Mouse (Mus musculus) erythroblast, embryonic 14.5 days (primary cell): ENCODE measurements around the gene Gm13420. TPM values are rescaled to one million over a fixed set of nuclear protein-coding genes. Genes with fewer than 3 reads are reported as not detected.

ENCODE experiments used
- H3K27me3 ChIP-seq: 2 replicates; pipeline ENCODE4 v1.6.1; 2012; ENCODE audit warnings: inconsistent platforms; ENCODE audit not compliant: control insufficient read depth
- H3K36me3 ChIP-seq: 2 replicates; pipeline ENCODE4 v1.6.1; 2012; ENCODE audit warnings: mild to moderate bottlenecking, inconsistent platforms; ENCODE audit not compliant: control insufficient read depth
- H3K4me1 ChIP-seq: 2 replicates; pipeline ENCODE4 v1.6.1; 2012; ENCODE audit warnings: inconsistent platforms; ENCODE audit not compliant: control insufficient read depth
- H3K4me3 ChIP-seq: replicated peaks from 2 replicates; pipeline ENCODE3; 2012; ENCODE audit warnings: moderate library complexity, mild to moderate bottlenecking, inconsistent platforms
- H3K9me3 ChIP-seq: 2 replicates; pipeline ENCODE4 v1.6.1; 2012; ENCODE audit warnings: low read length, inconsistent platforms, mixed read lengths; ENCODE audit not compliant: control insufficient read depth
- GATA1 ChIP-seq: IDR thresholded peaks from 2 replicates; pipeline ENCODE4 v1.6.1; 2012; ENCODE audit warnings: low read length, inconsistent platforms, mixed read lengths
- TAL1 ChIP-seq: IDR thresholded peaks from 3 replicates; pipeline ENCODE4 v1.6.1; 2012; ENCODE audit warnings: low read length, inconsistent platforms, mixed read lengths
- polyA plus RNA-seq: library from polyadenylated mRNA; stranded (reverse); fragments of >175 nt; gene quantifications from 2 replicates; pipeline ENCODE4 v1.2.3, GENCODE M21; 2012

Gene Gm13420
- polyA plus RNA-seq, 1 experiment = not detected

DNA sequence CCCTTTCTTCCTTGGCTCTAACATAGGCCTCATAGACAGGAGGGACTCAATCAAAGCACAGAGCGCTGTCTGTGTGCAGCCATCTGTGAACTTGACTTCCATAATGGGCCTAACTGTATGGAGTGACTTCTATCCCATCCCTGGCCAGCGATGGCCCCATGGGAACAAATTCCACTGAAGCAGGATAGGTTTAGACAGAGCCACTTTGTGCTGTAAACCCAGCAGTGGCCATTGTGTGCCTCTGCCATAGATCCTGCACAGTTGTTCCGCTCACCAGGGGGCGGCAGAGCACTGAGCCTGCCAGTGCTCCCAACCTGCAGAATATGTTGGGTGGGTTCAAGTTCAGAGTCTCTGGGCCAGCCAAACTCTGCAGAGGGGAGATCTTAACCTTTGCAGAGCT lies 43.8 kb downstream of the Gm13420 start:
- no peak overlapping the region for H3K4me3 ChIP-seq

DNA sequence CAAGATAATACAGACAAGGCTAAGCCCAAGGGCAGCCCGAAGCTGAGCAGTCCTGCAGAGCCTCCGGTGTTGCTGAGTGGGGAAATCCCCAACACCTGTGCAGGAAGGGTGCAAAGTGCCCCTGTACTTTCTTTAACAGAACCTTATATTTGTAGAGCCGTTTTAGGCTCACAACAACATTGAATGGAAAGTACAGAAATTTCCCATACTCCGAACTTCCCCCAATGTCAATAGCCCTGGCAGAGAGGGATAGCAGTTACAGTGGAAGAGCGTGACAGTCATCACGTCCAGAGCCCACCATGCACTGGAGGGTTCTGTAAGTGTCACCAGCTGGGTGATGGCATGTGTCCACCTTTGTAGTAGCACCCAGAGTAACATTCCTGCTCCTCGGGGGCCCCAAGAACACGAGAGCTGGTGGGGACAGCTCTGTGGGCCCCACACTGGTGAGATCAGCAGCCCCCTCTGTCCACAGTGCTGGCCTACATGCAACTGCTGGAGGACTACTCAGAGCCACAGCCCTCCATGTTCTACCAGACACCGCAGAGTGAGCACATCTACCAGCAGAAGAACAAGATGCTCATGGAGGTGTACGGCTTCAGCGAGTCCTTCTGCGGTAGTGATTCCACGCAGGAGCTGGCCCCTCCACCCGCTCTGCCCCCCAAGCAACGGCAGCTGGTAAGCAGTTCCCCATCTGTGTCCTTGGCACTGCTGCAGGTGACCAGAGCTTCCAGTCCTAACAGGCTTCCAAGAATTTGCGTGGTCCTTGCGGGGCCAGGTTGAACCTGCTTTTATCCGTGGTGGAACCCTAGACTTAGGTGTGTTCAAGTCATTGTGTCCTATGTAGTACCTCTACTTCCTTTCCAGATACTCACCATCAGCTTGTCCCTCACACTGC lies 44.5 kb downstream of the Gm13420 start:
- TF ChIP-seq TAL1 = no peak
- TF ChIP-seq GATA1 = no peak
- Histone ChIP-seq H3K9me3 (no peaks in the 10 kb centered on the region), H3K4me1 (peaks cover 35% of the 10 kb centered on the region), H3K36me3 (peaks cover 91% of the 10 kb centered on the region), H3K4me3 (no peak overlapping the region), H3K27me3 (no peaks in the 10 kb centered on the region)

More for the DNA sequence above, 43.8 kb downstream of the Gm13420 start:
- Histone ChIP-seq H3K9me3 (no peaks in the 10 kb centered on the region), H3K27me3 (no peaks in the 10 kb centered on the region), H3K4me1 (peaks cover 30% of the 10 kb centered on the region), H3K36me3 (peaks cover 91% of the 10 kb centered on the region)
- TF ChIP-seq GATA1 = no peak
- TF ChIP-seq TAL1 = no peak

DNA sequence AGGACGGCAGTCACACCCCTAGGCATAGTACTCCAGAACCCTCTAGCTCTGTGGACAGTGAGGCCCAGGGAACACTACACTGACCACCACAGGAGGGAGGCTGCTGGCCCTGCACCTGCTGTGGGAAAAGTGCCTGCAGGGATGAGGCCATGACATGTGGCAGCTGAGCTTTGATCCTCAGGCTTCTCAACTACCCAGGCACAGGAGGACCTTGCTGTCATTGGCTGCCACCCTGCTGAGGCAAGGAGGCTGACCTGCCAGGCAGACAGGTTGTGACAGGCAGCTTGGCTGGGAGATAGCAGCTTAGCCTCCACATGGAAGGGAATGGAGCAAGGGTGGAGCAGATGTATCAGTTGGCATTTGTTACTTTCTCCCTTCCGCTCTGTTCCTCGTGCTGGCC lies 46.0 kb downstream of the Gm13420 start:
- Histone ChIP-seq H3K4me1 (peaks cover 38% of the 10 kb centered on the region), H3K36me3 (peaks cover 92% of the 10 kb centered on the region), H3K9me3 (no peaks in the 10 kb centered on the region), H3K4me3 (no peak overlapping the region), H3K27me3 (no peaks in the 10 kb centered on the region)
- TF ChIP-seq TAL1 (no peak), GATA1 (no peak)

DNA sequence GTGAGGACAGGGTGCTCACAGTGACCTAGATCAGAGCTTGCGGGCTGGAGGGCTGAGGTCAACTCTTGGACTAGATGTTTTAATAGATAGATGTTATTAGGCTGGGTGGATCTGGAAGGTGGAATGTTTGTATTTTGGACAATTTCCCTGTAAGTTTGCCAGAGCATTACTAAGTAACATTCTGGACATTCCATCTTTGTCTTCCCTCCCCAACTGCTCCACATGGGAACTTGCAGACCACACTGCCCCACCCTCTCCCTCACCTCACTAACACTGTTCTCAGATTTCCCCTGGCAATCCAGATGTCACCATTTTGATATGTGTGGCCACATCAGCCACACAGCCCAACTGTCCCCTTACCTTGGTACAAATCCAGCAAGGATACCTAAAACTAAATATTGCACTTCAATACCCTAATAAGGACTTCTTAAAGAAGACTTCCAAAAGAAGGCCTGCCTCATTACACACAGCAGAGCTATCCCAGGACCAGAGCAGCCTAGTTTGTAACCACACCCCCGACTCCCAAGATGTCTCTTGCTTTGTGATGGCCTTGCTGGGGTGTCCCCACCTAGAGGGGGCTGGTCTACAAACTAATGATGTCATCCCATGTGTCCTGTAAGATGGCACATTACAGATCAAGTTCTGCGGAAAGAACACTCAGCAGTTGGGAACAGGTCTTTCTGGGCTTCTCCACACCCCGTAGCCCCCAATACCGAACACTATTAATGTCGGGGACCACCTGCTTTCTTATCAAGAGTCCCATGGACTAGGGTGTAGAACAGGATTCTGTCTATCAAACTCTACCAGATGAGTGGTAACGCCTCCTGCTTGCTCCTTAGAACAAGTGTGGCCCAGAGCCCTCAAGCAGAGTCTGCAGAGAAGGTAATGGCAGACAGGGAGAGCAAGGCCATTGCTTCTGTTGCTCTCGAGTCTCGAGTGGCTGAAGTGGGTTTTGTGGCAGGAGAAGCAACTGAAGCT lies 48.1 kb downstream of the Gm13420 start:
- TF ChIP-seq GATA1 (no peak), TAL1 (no peak; the same call in 2 of the 3 replicates)
- Histone ChIP-seq H3K27me3 (no peaks in the 10 kb centered on the region), H3K4me3 (no peak overlapping the region), H3K4me1 (peaks cover 38% of the 10 kb centered on the region), H3K36me3 (peaks cover 98% of the 10 kb centered on the region), H3K9me3 (no peaks in the 10 kb centered on the region)

DNA sequence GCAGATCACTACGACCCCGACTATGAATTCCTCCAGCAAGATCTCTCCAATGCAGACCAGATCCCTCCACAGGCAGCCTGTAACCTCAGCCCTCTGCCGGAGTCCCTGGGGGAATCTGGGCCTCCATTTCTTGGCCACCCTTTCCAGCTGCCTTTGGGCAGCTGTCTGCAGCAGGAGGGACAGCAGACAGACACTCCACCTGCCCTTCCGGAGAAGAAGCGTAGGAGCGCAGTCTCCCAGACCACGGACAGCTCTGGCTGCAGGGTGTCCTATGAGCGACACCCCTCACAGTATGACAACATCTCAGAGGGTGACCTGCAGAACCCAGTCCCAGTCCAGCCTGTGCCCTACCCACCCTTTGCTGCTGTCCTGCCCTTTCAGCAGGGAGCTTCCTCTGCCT lies 49.3 kb downstream of the Gm13420 start:
- TF ChIP-seq GATA1 (no peak), TAL1 (no peak)
- H3K4me3 ChIP-seq = no peak overlapping the region
- H3K9me3 ChIP-seq = no peaks in the 10 kb centered on the region
- H3K4me1 ChIP-seq = peaks cover 38% of the 10 kb centered on the region
- peaks cover 96% of the 10 kb centered on the region for H3K36me3 ChIP-seq
- H3K27me3 ChIP-seq = no peaks in the 10 kb centered on the region

DNA sequence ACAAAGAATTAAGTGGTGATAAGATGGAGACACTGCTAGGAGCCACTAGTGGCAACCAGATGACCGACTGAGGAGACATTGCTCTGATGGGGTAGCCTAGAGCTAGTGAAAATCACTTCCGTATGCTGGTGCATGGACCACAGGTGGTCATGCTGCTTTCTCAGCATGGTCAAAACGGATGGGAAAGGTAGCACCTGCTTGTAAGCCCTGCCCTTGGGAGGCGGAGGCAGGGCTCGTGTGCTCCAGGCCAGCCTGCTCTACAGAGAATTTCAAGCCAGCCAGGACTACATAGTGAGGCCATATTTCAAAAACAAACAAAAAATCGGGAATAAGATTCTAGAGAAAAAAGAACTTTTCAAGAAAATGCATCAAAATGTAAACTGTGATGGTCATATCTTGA lies 50.1 kb downstream of the Gm13420 start:
- Histone ChIP-seq H3K4me1 (peaks cover 38% of the 10 kb centered on the region), H3K4me3 (no peak overlapping the region), H3K36me3 (peaks cover 95% of the 10 kb centered on the region), H3K27me3 (no peaks in the 10 kb centered on the region), H3K9me3 (no peaks in the 10 kb centered on the region)
- TF ChIP-seq GATA1 (no peak), TAL1 (no peak)

DNA sequence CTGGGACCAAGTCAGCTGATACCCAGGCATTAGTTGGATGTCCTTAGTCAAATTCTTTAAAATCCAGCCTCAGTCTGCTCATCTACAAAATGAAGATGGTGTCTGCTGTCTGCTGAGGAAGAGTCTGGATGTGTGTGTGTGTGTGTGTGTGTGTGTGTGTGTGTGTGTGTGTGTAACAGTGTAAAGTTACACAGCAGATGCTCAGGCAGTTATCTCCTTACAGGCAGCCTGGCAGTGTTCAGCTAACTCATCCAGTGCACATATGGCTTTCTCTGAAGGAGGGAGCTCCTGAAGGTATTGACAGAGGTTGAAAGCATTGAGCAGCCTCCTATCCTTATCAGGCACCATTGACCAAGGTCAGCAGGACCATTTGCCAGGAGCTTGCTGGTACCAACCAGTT lies 50.6 kb downstream of the Gm13420 start:
- Histone ChIP-seq H3K9me3 (no peaks in the 10 kb centered on the region), H3K27me3 (no peaks in the 10 kb centered on the region), H3K36me3 (peaks cover 95% of the 10 kb centered on the region), H3K4me1 (peaks cover 38% of the 10 kb centered on the region), H3K4me3 (no peak overlapping the region)
- no peak for TF ChIP-seq GATA1
- no peak for TF ChIP-seq TAL1

DNA sequence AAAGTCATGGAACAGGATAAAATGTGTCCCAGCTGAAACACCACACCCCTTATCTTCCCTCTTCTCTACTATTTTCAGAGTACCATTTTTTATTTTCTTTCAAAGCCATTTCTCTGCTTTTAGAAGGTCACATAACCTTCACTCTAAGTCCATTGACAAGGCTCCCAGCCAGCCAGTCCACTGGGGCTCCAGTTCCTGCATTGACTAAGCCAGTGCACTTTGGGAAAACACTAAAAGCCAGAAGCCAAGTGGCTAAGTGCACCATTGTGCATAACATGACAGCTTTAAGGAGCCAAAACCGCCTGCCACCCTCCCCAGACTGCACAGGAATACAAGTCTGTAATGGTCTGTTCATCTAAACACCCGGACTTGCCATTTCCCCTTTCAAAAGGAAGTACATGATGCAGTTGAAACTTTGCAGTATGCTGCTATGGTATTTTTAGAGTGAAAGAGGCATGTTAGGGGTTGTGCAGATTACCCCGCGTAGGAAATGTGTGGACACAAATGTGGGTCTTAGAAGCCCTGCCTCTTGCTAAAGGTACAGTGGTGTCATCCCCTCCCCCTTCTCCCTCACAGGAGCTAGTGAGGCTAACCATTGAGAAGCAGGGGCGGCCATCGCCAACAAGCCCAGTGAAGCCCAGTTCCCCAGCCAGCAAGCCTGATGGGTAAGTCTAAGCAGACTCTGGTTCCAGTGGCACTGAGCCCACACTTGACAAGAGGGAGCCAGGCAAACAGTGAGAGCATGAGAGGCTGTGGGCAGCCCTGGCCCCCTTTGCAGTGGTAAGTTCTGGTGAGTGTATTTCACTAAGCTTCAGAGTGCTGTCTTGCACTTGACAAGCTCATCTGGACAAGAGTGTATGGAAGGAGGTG lies 52.8 kb downstream of the Gm13420 start:
- Histone ChIP-seq H3K9me3 (no peaks in the 10 kb centered on the region), H3K27me3 (no peaks in the 10 kb centered on the region), H3K4me1 (peaks cover 17% of the 10 kb centered on the region), H3K36me3 (peaks cover 93% of the 10 kb centered on the region), H3K4me3 (no peak overlapping the region)
- TF ChIP-seq TAL1 = no peak
- no peak for TF ChIP-seq GATA1
